26 mouse cellular contexts compared by ENCODE assay signal in genomic region chr4:150245876-150246275, GRCm38 (mm10). TPM values are rescaled to one million over a fixed set of nuclear protein-coding genes. Genes with fewer than 3 reads are reported as not detected.
DNase-seq lines count a peak whose midpoint lies in the region; ATAC-seq and TF ChIP-seq lines count a peak whose summit lies in the region.
"Had no signal": no experiment of that assay in that cellular context is flagged by ENCODE, and none has a peak within 500 bp of the region (broad histone marks: within the 10 kb centered on the region; RNA-seq: fewer than 3 reads in every experiment).

No protein-coding gene starts in this region.

- 27% methylated on average over 2 of the region's 2 CpGs for WGBS in heart, adult 2 months
- 27% methylated on average over 2 of the region's 2 CpGs for WGBS in heart, embryonic 13.5 days

- H3K4me1 ChIP-seq in heart, adult 2 months (ENCODE audit: control insufficient read depth, insufficient read depth, low read length), result peaks cover 2% of the 10 kb centered on the region; the same call in 1 of the 2 replicates
- peaks cover 64% of the 10 kb centered on the region for H3K4me1 ChIP-seq in heart, embryonic 13.5 days

- no peak overlapping the region for H3K9ac ChIP-seq in heart, adult 2 months (ENCODE audit: low read depth, low read length)
- H3K9ac ChIP-seq in heart, embryonic 13.5 days, result no peak overlapping the region
- H3K9ac ChIP-seq: forebrain, postnatal 0 days; hindbrain, embryonic 14.5 days; limb, embryonic 15.5 days; liver, embryonic 15.5 days; midbrain, embryonic 12.5 days had no signal

- H3K9me3 ChIP-seq in heart, embryonic 13.5 days, result no peaks in the 10 kb centered on the region
- H3K9me3 ChIP-seq: forebrain, embryonic 10.5 days; limb, embryonic 15.5 days; liver, embryonic 15.5 days; midbrain, embryonic 12.5 days; neural tube, embryonic 13.5 days had no signal

- no peak for TF ChIP-seq EP300 in heart, adult 2 months (IDR thresholded peaks at IDR 0.05; ENCODE audit: insufficient read depth, low read depth, low read length)

- TF ChIP-seq CTCF in heart, adult 2 months (IDR thresholded peaks at IDR 0.05), result no peak

- ATAC-seq in heart, embryonic 13.5 days (ENCODE audit: extremely low read depth, insufficient number of reproducible peaks, low FRiP score, low TSS enrichment), result no peak
- no peak for ATAC-seq in CD4-positive, CD25-positive, alpha-beta regulatory T cell, adult 4 months
- ATAC-seq: forebrain, postnatal 0 days; lung, postnatal 0 days had no signal

- intact Hi-C loops in heart, adult 2 months (cut with DNase I), result no loop called here
- intact Hi-C loops in heart, postnatal 36 days (cut with DNase I), result loop anchor here (2.0 to 10.0 kb wide), 2 partner anchors 25 to 659 kb away; no protein-coding TSS in a partner anchor

- no peaks in the 10 kb centered on the region for H3K27me3 ChIP-seq in heart, adult 2 months (ENCODE audit: control insufficient read depth, insufficient read depth, low read length)
- no peaks in the 10 kb centered on the region for H3K27me3 ChIP-seq in heart, embryonic 13.5 days (replicated peaks)
- H3K27me3 ChIP-seq: limb, embryonic 15.5 days; liver, embryonic 15.5 days; midbrain, embryonic 12.5 days; neural tube, embryonic 13.5 days had no signal

- 0 out of 2 replicates have a peak, but pooled peaks cover 1% of the 10 kb centered on the region for H3K79me2 ChIP-seq in heart, adult 2 months (replicated peaks; ENCODE audit: control insufficient read depth, insufficient read depth, low read length)

- DNase-seq in heart, adult 2 months, result peak in 1 of 2 experiments; percentile 52
- DNase-seq in heart, postnatal 36 days, result no peak
- peak; percentile 85 for DNase-seq in gastrocnemius, adult 18-20 months (ENCODE audit: low spot score)
- DNase-seq in skeletal muscle tissue, adult 2 months (ENCODE audit: low read depth, low spot score), result peak; percentile 89
- no peak for DNase-seq in layer of hippocampus, postnatal 36 days
- DNase-seq: adrenal gland, postnatal 25 days; B cell, adult 2 months; cerebellum, adult 11 months; cerebellum, postnatal 25 days; embryo, embryonic 11 days; forebrain, postnatal 0 days; kidney, adult 9 months; kidney, postnatal 25 days; right cerebral cortex, adult 18-20 months had no signal

- H3K27ac ChIP-seq in heart, adult 2 months, result peak overlapping the region; percentile 31; the same call in 1 of the 2 replicates
- H3K27ac ChIP-seq in heart, embryonic 13.5 days (replicated peaks), result 0 out of 2 replicates have a peak overlapping the region, but pooled peaks have one; percentile 9
- H3K27ac ChIP-seq: forebrain, embryonic 10.5 days; hindbrain, embryonic 14.5 days; limb, embryonic 15.5 days; liver, embryonic 15.5 days; midbrain, embryonic 12.5 days; neural tube, embryonic 13.5 days had no signal

- peaks cover 21% of the 10 kb centered on the region for H3K36me3 ChIP-seq in heart, adult 2 months (ENCODE audit: control insufficient read depth, insufficient read depth, low read length)
- peaks cover 100% of the 10 kb centered on the region for H3K36me3 ChIP-seq in heart, embryonic 13.5 days

- no peak overlapping the region for H3K4me3 ChIP-seq in heart, adult 2 months
- H3K4me3 ChIP-seq in heart, embryonic 13.5 days, result no peak overlapping the region
- H3K4me3 ChIP-seq: forebrain, embryonic 10.5 days; limb, embryonic 15.5 days; liver, embryonic 15.5 days; midbrain, embryonic 12.5 days; neural tube, embryonic 13.5 days had no signal

- H3K4me2 ChIP-seq in heart, embryonic 13.5 days, result no peak overlapping the region
- H3K4me2 ChIP-seq: hindbrain, embryonic 14.5 days; limb, embryonic 15.5 days; liver, embryonic 15.5 days; midbrain, embryonic 12.5 days; neural tube, embryonic 13.5 days had no signal

- TF ChIP-seq POLR2A in heart, adult 2 months (IDR thresholded peaks at IDR 0.05; ENCODE audit: insufficient read depth, low read depth, low read length), result no peak

RNA-seq across cellular contexts. Expression of gene Eno1, which starts 9.4 kb away (rescaled TPM):
- 100 to 1,000 TPM; 111 to 113 TPM for total RNA-seq in heart, adult 2 months (2021)
- 179 and 246 TPM in 2 replicates for polyA plus RNA-seq in heart, adult 2 months (2012; rRNA removed)
- total RNA-seq in heart, postnatal 36 days (2021), result 100 to 1,000 TPM; 106 to 108 TPM
- total RNA-seq in gastrocnemius, adult 18-20 months (2021), result 10 to 100 TPM; 59.3 to 62.6 TPM
- 1,911 and 2,064 TPM in 2 replicates for polyA plus RNA-seq in heart, embryonic 13.5 days (2015; fragmentation: Nextera tagmentation; extraction: Ambion mirVana)
- total RNA-seq in layer of hippocampus, postnatal 36 days (2021), result 100 to 1,000 TPM; 415 to 417 TPM
- 1,000 to 10,000 TPM in 1 of 2 experiments, 100 to 1,000 TPM in 1; 733 to 1,178 TPM for polyA plus RNA-seq in CD4-positive, CD25-positive, alpha-beta regulatory T cell, adult 4 months (2017; shearing (Covaris generic))

RNA-seq across cellular contexts. Expression of gene Rere, which starts 35.6 kb away (rescaled TPM):
- total RNA-seq in heart, adult 2 months (2021), result 10 to 100 TPM; 39.0 to 46.4 TPM
- 16.2 and 19.3 TPM in 2 replicates for polyA plus RNA-seq in heart, adult 2 months (2012; rRNA removed)
- 10 to 100 TPM; 51.5 to 52.0 TPM for total RNA-seq in heart, postnatal 36 days (2021)
- total RNA-seq in gastrocnemius, adult 18-20 months (2021), result 10 to 100 TPM; 66.1 to 70.4 TPM
- 18.1 and 19.9 TPM in 2 replicates for polyA plus RNA-seq in heart, embryonic 13.5 days (2015; fragmentation: Nextera tagmentation; extraction: Ambion mirVana)
- 100 to 1,000 TPM; 114 to 152 TPM for total RNA-seq in layer of hippocampus, postnatal 36 days (2021)
- polyA plus RNA-seq in CD4-positive, CD25-positive, alpha-beta regulatory T cell, adult 4 months (2017; shearing (Covaris generic)), result 10 to 100 TPM; 24.7 to 28.4 TPM

RNA-seq across cellular contexts. Expression of gene Car6, which starts 44.7 kb away (rescaled TPM):
- total RNA-seq in heart, adult 2 months (2021), result not detected
- not detected in 2 replicates for polyA plus RNA-seq in heart, adult 2 months (2012; rRNA removed)
- total RNA-seq in heart, postnatal 36 days (2021), result not detected
- not detected for total RNA-seq in gastrocnemius, adult 18-20 months (2021)
- polyA plus RNA-seq in heart, embryonic 13.5 days (2015; fragmentation: Nextera tagmentation; extraction: Ambion mirVana), result not detected in 2 replicates
- under 1 TPM in 1 of 2 experiments, not detected in 1; 0.25 TPM for total RNA-seq in layer of hippocampus, postnatal 36 days (2021)
- not detected for polyA plus RNA-seq in CD4-positive, CD25-positive, alpha-beta regulatory T cell, adult 4 months (2017; shearing (Covaris generic))
- total RNA-seq: forebrain, postnatal 0 days; left cerebral cortex, adult 18-20 months; left cerebral cortex, postnatal 36 days had no signal
- polyA plus RNA-seq: forebrain, embryonic 10.5 days; forebrain, postnatal 0 days; hindbrain, embryonic 14.5 days; intestine, embryonic 14.5 days; liver, embryonic 15.5 days; midbrain, embryonic 12.5 days; neural tube, embryonic 13.5 days had no signal

Comparison
In these comparisons a context has a peak if more than half of its experiments do, and no peak if none do; other contexts are left out.
1. DNase-seq: peak in gastrocnemius, adult 18-20 months (single experiment) and skeletal muscle tissue, adult 2 months (single experiment); none in heart, postnatal 36 days (0 of 2) and layer of hippocampus, postnatal 36 days (0 of 2).